Mouse (Mus musculus) CH12.LX (cell line): ENCODE data around the gene Asap3. TPM values are rescaled to one million over a fixed set of nuclear protein-coding genes. Genes with fewer than 3 reads are reported as not detected.

Experiments
- DNase-seq: peaks from one replicate; pipeline ENCODE4 v3.0.0-alpha.2; 2013; ENCODE audit errors: extremely low read depth
- H3K27ac ChIP-seq: 2 replicates; pipeline ENCODE4 v1.5.1; 2012; ENCODE audit warnings: low read depth, mild to moderate bottlenecking, control low read depth, moderate library complexity; ENCODE audit not compliant: insufficient read depth
- H3K27me3 ChIP-seq: replicated peaks from 2 replicates; pipeline ENCODE3; 2012; ENCODE audit warnings: inconsistent platforms
- H3K36me3 ChIP-seq, 2 experiments: replicated peaks in 1 of 2; 2 replicates each; pipeline versions ENCODE3 to v1.6.1; 2012; ENCODE audit warnings: inconsistent platforms in 1 of 2, low read length in 1 of 2, mild to moderate bottlenecking in 1 of 2, mixed read lengths in 1 of 2, moderate library complexity in 1 of 2; ENCODE audit not compliant: control insufficient read depth in 1 of 2, insufficient read depth in 1 of 2
- H3K4me1 ChIP-seq, 2 experiments: 2 replicates each; pipeline ENCODE4 v1.6.1; 2012; ENCODE audit warnings: inconsistent platforms in 1 of 2, moderate library complexity in 1 of 2; ENCODE audit not compliant: insufficient read depth in 2 of 2, control insufficient read depth in 1 of 2
- H3K4me2 ChIP-seq: 2 replicates; pipeline ENCODE4 v1.6.1; 2012; ENCODE audit warnings: low read depth, mild to moderate bottlenecking, control low read depth; ENCODE audit not compliant: poor library complexity, insufficient read depth, severe bottlenecking
- H3K4me3 ChIP-seq, 3 experiments: fragments of 150-350 bp in 1 of 3; sonication (generic) in 1 of 3; replicated peaks in 1 of 3; 2 replicates each; pipeline versions ENCODE3 to v1.5.1; 2011 to 2012; ENCODE audit warnings: low read depth in 2 of 3, low read length in 2 of 3, mild to moderate bottlenecking in 2 of 3, moderate library complexity in 2 of 3, control low read depth in 1 of 3, improper control_type of control experiment in 1 of 3, inconsistent platforms in 1 of 3, mixed read lengths in 1 of 3; ENCODE audit not compliant: poor library complexity in 1 of 3
- H3K79me2 ChIP-seq: replicated peaks from 2 replicates; pipeline ENCODE4 v1.6.1; 2012; ENCODE audit warnings: mild to moderate bottlenecking, moderate library complexity; ENCODE audit not compliant: control insufficient read depth, poor library complexity, insufficient read depth, severe bottlenecking; ENCODE audit errors: extremely low read depth
- H3K9ac ChIP-seq: 2 replicates; pipeline ENCODE4 v1.6.1; 2012; ENCODE audit warnings: low read depth, mild to moderate bottlenecking, control low read depth, moderate library complexity; ENCODE audit not compliant: insufficient read depth
- H3K9me3 ChIP-seq: replicated peaks from 2 replicates; pipeline ENCODE3; 2012; ENCODE audit warnings: low read length, inconsistent platforms, mixed read lengths
- CTCF ChIP-seq, 2 experiments: IDR thresholded peaks in 1 of 2; conservative IDR thresholded peaks in 1 of 2; 2 replicates each; pipeline ENCODE4 v1.5.1; 2011 to 2012; ENCODE audit warnings: low read depth in 2 of 2, low read length in 2 of 2, improper control_type of control experiment in 1 of 2, inconsistent platforms in 1 of 2, mild to moderate bottlenecking in 1 of 2, moderate library complexity in 1 of 2
- EP300 ChIP-seq: IDR thresholded peaks from 2 replicates; pipeline ENCODE4 v1.6.1; 2011; ENCODE audit warnings: low read length, improper control_type of control experiment
- HCFC1 ChIP-seq: IDR thresholded peaks from 2 replicates; pipeline ENCODE4 v1.6.1; 2012; ENCODE audit warnings: low read depth, mild to moderate bottlenecking, inconsistent platforms, low read length, improper control_type of control experiment
- IRF4 ChIP-seq: IDR thresholded peaks from 2 replicates; pipeline ENCODE4 v1.6.1; 2014; ENCODE audit warnings: low read depth, mild to moderate bottlenecking, inconsistent platforms, low read length, improper control_type of control experiment
- MAX ChIP-seq: IDR thresholded peaks from 2 replicates; pipeline ENCODE4 v1.6.1; 2011; ENCODE audit warnings: low read length, improper control_type of control experiment
- NELFE ChIP-seq: IDR thresholded peaks from 2 replicates; pipeline ENCODE4 v1.6.1; 2011; ENCODE audit warnings: low read depth, low read length, improper control_type of control experiment
- POLR2A ChIP-seq: IDR thresholded peaks from 2 replicates; pipeline ENCODE4 v1.6.1; 2011; ENCODE audit warnings: low read depth, mild to moderate bottlenecking, improper control_type of control experiment, low read length
- TBP ChIP-seq: conservative IDR thresholded peaks from 2 replicates; pipeline ENCODE4 v1.6.1; 2011; ENCODE audit warnings: low read depth, low read length, improper control_type of control experiment
- TCF12 ChIP-seq: IDR thresholded peaks from 2 replicates; pipeline ENCODE4 v1.6.1; 2014; ENCODE audit warnings: low read depth, mild to moderate bottlenecking, inconsistent platforms, low read length, improper control_type of control experiment
- UBTF ChIP-seq: IDR thresholded peaks from 2 replicates; pipeline ENCODE4 v1.6.1; 2012; ENCODE audit warnings: low read depth, mild to moderate bottlenecking, inconsistent platforms, low read length, improper control_type of control experiment, moderate library complexity
- USF2 ChIP-seq: conservative IDR thresholded peaks from 2 replicates; pipeline ENCODE4 v1.6.1; 2011; ENCODE audit warnings: low read depth, low read length, improper control_type of control experiment
- ZC3H11A ChIP-seq: IDR thresholded peaks from 2 replicates; pipeline ENCODE4 v1.6.1; 2012; ENCODE audit warnings: low read depth, mild to moderate bottlenecking, inconsistent platforms, low read length, improper control_type of control experiment
- ZMIZ1 ChIP-seq: IDR thresholded peaks from 2 replicates; pipeline ENCODE4 v1.6.1; 2012; ENCODE audit warnings: low read depth, mild to moderate bottlenecking, inconsistent platforms, low read length, improper control_type of control experiment
- dilution Hi-C: fragments of 300-500 bp; cut with MboI; formaldehyde crosslinking; loops from 2 replicates; pipeline ENCODE4 v1.14.3; 2020; ENCODE audit warnings: low sequenced_read_pairs; ENCODE audit not compliant: extremely low pct_unique_long_range_greater_than_20kb, extremely low pct_ligation_motif_present
- in situ Hi-C: fragments of 300-500 bp; cut with MboI; formaldehyde crosslinking; loops from 3 replicates; pipeline ENCODE4 v1.14.3; 2019; ENCODE audit warnings: low sequenced_read_pairs, low pct_ligation_motif_present, low pct_unique_long_range_greater_than_20kb, mixed read lengths
- polyA plus RNA-seq: library from polyadenylated mRNA; unstranded; fragments of >175 nt; gene quantifications from 2 replicates; pipeline ENCODE4 v1.2.1, GENCODE M21; 2012; ENCODE audit warnings: low read depth; ENCODE audit not compliant: insufficient read length
- total RNA-seq, 2 experiments: library from RNA; depleted of rRNA; stranded (reverse); fragments of 300-350 nt in 1 of 2; fragments of >200 nt in 1 of 2; gene quantifications; 2 replicates each; pipeline ENCODE4 v1.2.3; 2012 to 2014

The Asap3 gene
- total and polyA plus RNA-seq, 3 experiments = 0.07 to 0.08 TPM; not detected in 1

DNA sequence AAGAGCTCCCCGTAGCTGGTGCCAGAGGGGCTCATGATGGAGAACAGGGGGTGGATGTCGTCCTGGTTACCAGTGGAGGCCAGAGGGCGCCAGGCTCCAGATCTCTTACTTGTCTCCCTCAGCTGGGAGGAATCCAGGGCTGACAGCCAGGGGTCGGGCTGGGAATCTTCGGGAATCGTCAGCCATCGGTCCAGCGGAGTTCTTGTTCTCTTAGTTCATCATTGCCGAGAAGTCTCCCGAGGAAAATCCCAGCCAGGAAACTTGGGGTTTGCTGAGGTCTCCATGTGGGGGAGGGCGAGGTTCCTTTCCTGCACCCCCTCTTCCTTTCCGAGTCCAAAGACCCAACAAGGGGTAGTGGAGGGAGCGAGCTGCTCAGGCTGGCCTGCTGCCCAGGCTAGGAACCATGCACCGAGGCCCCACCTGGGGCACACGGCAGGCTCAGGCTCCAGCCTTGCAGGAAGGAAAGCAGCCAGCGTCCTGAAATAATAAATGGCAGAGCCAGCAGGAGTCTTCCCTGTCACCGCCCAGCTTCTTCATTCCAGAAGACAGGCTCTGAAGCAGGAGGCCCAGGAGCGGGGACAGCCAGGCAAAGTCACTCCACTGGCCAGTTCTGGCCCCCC is 12.5 kb downstream of the Asap3 start:
- Histone ChIP-seq H3K27ac (no peak overlapping the region), H3K4me3 (no peak overlapping the region), H3K36me3 (no peaks in the 10 kb centered on the region), H3K4me2 (no peak overlapping the region), H3K79me2 (no peaks in the 10 kb centered on the region), H3K27me3 (peaks cover 80% of the 10 kb centered on the region), H3K9ac (no peak overlapping the region), H3K4me1 (no peaks in the 10 kb centered on the region), H3K9me3 (no peaks in the 10 kb centered on the region)
- in situ Hi-C loops (no loop called here), dilution Hi-C loops (no loop called here)
- no peak for DNase-seq
- no peak for TF ChIP-seq TBP
- TF ChIP-seq HCFC1 = no peak
- no peak for TF ChIP-seq ZC3H11A
- no peak for TF ChIP-seq USF2
- TF ChIP-seq TCF12 = no peak
- TF ChIP-seq NELFE = no peak
- no peak for TF ChIP-seq CTCF (conservative IDR thresholded peaks at IDR 0.05 in 1 of 2, IDR thresholded peaks at IDR 0.05 in 1 of 2; ENCODE audit: low read depth in 2 of 2, low read length in 2 of 2)
- TF ChIP-seq IRF4 = no peak
- TF ChIP-seq EP300 = no peak
- no peak for TF ChIP-seq ZMIZ1
- no peak for TF ChIP-seq POLR2A

DNA sequence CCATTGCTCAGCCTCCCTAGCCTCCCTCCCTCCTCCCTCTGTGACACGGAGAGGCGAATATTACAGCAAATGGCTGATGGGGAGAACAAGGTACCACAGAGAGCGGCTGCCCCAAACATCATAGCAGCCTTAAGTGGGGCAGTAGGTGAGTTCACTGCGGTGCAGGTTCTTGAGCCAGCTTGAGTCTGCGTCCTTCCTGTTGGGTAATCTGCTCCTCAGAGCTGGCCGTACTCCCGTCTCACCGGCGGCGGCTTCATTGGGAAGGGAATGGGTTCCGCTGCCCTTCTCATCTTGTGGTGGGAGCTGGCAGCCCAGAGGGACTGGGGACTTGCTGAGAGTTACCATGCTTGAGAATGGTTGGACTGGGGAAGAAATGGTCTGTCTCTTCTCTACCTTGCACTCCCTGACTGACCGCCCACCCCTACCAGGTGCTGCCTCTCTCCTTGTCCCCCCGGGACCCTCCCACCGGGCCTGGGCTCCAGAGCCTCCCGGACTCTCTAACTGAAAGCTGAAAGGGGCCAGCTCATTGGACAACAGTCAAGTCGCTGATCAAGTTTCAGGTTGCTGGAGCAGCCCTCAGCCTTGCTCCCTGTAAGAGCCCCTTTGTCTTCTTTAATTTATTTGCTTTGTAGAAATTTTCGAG is 14.1 kb downstream of the Asap3 start:
- in situ Hi-C loops = no loop called here
- no peak for DNase-seq
- Histone ChIP-seq H3K4me3 (no peak overlapping the region), H3K27ac (no peak overlapping the region), H3K9me3 (no peaks in the 10 kb centered on the region), H3K27me3 (peaks cover 80% of the 10 kb centered on the region), H3K4me2 (no peak overlapping the region), H3K79me2 (no peaks in the 10 kb centered on the region), H3K36me3 (no peaks in the 10 kb centered on the region), H3K9ac (no peak overlapping the region), H3K4me1 (no peaks in the 10 kb centered on the region)
- dilution Hi-C loops = no loop called here
- TF ChIP-seq MAX = no peak
- TF ChIP-seq UBTF = no peak
